Mouse (Mus musculus): ENCODE measurements around the gene Ddx25. TPM values are rescaled to one million over a fixed set of nuclear protein-coding genes. Genes with fewer than 3 reads are reported as not detected.

The Ddx25 gene
- polyA plus RNA-seq, 1 experiment from 2014 or later, result 0.96 TPM

DNA sequence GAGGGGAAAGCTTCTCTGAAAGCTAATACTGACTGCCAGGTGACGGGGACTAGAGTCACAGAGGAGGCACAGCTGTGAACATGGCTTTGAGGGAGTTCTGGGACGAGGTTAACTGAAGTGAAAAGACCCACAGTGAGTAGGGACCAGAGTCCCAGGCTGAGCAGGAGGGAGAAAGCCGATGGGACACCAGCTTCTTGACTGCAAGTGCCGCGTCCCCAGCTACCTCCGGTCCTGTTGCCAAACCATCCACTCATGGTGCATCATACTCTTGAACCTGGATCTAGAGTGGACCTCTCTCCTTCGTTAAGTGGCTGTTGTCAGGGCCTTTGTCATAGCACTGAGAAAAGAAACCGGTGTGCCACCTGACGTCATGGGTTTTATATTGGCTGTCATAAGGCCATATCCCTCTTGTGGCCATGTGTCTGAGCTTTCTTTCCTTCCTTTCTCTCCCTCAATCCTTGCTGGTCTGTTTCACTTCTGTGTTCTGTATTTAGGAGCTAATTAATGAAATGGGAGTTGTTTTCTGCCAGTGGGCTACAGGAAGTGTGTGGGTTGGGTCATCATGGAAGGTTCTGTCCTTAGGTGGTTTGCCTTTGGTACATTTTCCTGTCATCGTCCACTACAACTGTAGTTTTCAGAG, 55.8 kb downstream of the Ddx25 start:
- Histone ChIP-seq H3K4me3 (replicated peaks; ENCODE audit: low read depth, low read length) (no peak overlapping the region), H3K9me3 (replicated peaks; ENCODE audit: low read length) (no peaks in the 10 kb centered on the region), H3K36me3 (ENCODE audit: insufficient read depth, low read length) (peaks cover 9% of the 10 kb centered on the region; the same call in 1 of the 2 replicates), H3K27me3 (ENCODE audit: insufficient read depth, low read length) (no peaks in the 10 kb centered on the region), H3K4me1 (replicated peaks; ENCODE audit: insufficient read depth, low read length) (no peaks in the 10 kb centered on the region), H3K27ac (no peak overlapping the region), H3K4me2 (ENCODE audit: low read length) (no peak overlapping the region), H3K9ac (ENCODE audit: low read depth, low read length) (no peak overlapping the region)
- ATAC-seq (replicated peaks; ENCODE audit: low FRiP score, low read depth), result no peak
- no peak for TF ChIP-seq CTCF (IDR thresholded peaks at IDR 0.05; ENCODE audit: low read depth)
- DNase-seq (ENCODE audit: low spot score), result no peak
- WGBS, result 88% methylated on average over 10 of the region's 10 CpGs

GRCm38 (mm10) chr9:35499946-35500345, 58.4 kb downstream of the Ddx25 start:
- ATAC-seq (replicated peaks; ENCODE audit: low FRiP score, low read depth), result no peak
- WGBS, result 84% methylated on average over 6 of the region's 6 CpGs
- Histone ChIP-seq H3K4me1 (replicated peaks; ENCODE audit: insufficient read depth, low read length) (no peaks in the 10 kb centered on the region), H3K4me3 (replicated peaks; ENCODE audit: low read depth, low read length) (no peak overlapping the region), H3K27ac (no peak overlapping the region), H3K9ac (ENCODE audit: low read depth, low read length) (no peak overlapping the region), H3K36me3 (ENCODE audit: insufficient read depth, low read length) (peaks cover 9% of the 10 kb centered on the region; the same call in 1 of the 2 replicates), H3K4me2 (ENCODE audit: low read length) (no peak overlapping the region), H3K9me3 (replicated peaks; ENCODE audit: low read length) (no peaks in the 10 kb centered on the region), H3K27me3 (ENCODE audit: insufficient read depth, low read length) (no peaks in the 10 kb centered on the region)
- no peak for DNase-seq (ENCODE audit: low spot score)
- TF ChIP-seq CTCF (IDR thresholded peaks at IDR 0.05; ENCODE audit: low read depth), result no peak

GRCm38 (mm10) chr9:35495471-35495870, 62.9 kb downstream of the Ddx25 start:
- no peaks in the 10 kb centered on the region for H3K27me3 ChIP-seq (ENCODE audit: insufficient read depth, low read length)
- no peak for TF ChIP-seq CTCF (IDR thresholded peaks at IDR 0.05; ENCODE audit: low read depth)
- H3K4me3 ChIP-seq (replicated peaks; ENCODE audit: low read depth, low read length), result no peak overlapping the region
- WGBS, result 58% methylated on average over 3 of the region's 3 CpGs
- no peaks in the 10 kb centered on the region for H3K9me3 ChIP-seq (replicated peaks; ENCODE audit: low read length)
- peaks cover 9% of the 10 kb centered on the region; the same call in 1 of the 2 replicates for H3K36me3 ChIP-seq (ENCODE audit: insufficient read depth, low read length)
- H3K9ac ChIP-seq (ENCODE audit: low read depth, low read length), result no peak overlapping the region
- ATAC-seq (replicated peaks; ENCODE audit: low FRiP score, low read depth), result no peak
- no peak for DNase-seq (ENCODE audit: low spot score)
- no peak overlapping the region for H3K27ac ChIP-seq
- no peak overlapping the region for H3K4me2 ChIP-seq (ENCODE audit: low read length)
- H3K4me1 ChIP-seq (replicated peaks; ENCODE audit: insufficient read depth, low read length), result no peaks in the 10 kb centered on the region; the same call in 1 of the 2 replicates

GRCm38 (mm10) chr9:35494937-35495336, 63.4 kb downstream of the Ddx25 start:
- no peak overlapping the region for H3K9ac ChIP-seq (ENCODE audit: low read depth, low read length)
- no peaks in the 10 kb centered on the region for H3K27me3 ChIP-seq (ENCODE audit: insufficient read depth, low read length)
- H3K36me3 ChIP-seq (ENCODE audit: insufficient read depth, low read length), result peaks cover 9% of the 10 kb centered on the region; the same call in 1 of the 2 replicates
- 32% methylated on average over 4 of the region's 4 CpGs for WGBS
- ATAC-seq (replicated peaks; ENCODE audit: low FRiP score, low read depth) (no peak), DNase-seq (ENCODE audit: low spot score) (no peak)
- H3K9me3 ChIP-seq (replicated peaks; ENCODE audit: low read length), result no peaks in the 10 kb centered on the region
- no peak overlapping the region for H3K4me2 ChIP-seq (ENCODE audit: low read length)
- TF ChIP-seq CTCF (IDR thresholded peaks at IDR 0.05; ENCODE audit: low read depth), result no peak
- no peak overlapping the region for H3K27ac ChIP-seq
- H3K4me3 ChIP-seq (replicated peaks; ENCODE audit: low read depth, low read length), result no peak overlapping the region
- H3K4me1 ChIP-seq (replicated peaks; ENCODE audit: insufficient read depth, low read length), result no peaks in the 10 kb centered on the region; the same call in 1 of the 2 replicates

- Histone ChIP-seq H3K36me3 (ENCODE audit: insufficient read depth, low read length) (peaks cover 9% of the 10 kb centered on the region; the same call in 1 of the 2 replicates), H3K9me3 (replicated peaks; ENCODE audit: low read length) (no peaks in the 10 kb centered on the region), H3K9ac (ENCODE audit: low read depth, low read length) (no peak overlapping the region), H3K4me1 (replicated peaks; ENCODE audit: insufficient read depth, low read length) (no peaks in the 10 kb centered on the region; the same call in 1 of the 2 replicates), H3K27ac (no peak overlapping the region), H3K4me2 (ENCODE audit: low read length) (no peak overlapping the region), H3K4me3 (replicated peaks; ENCODE audit: low read depth, low read length) (no peak overlapping the region), H3K27me3 (ENCODE audit: insufficient read depth, low read length) (no peaks in the 10 kb centered on the region)
- WGBS, result 31% methylated on average over 4 of the region's 4 CpGs
- no peak for TF ChIP-seq CTCF (IDR thresholded peaks at IDR 0.05; ENCODE audit: low read depth)
- ATAC-seq (replicated peaks; ENCODE audit: low FRiP score, low read depth), result no peak
- DNase-seq (ENCODE audit: low spot score), result no peak
Measured at GRCm38 (mm10) chr9:35493733-35494092, 64.6 kb downstream of the Ddx25 start.

DNA sequence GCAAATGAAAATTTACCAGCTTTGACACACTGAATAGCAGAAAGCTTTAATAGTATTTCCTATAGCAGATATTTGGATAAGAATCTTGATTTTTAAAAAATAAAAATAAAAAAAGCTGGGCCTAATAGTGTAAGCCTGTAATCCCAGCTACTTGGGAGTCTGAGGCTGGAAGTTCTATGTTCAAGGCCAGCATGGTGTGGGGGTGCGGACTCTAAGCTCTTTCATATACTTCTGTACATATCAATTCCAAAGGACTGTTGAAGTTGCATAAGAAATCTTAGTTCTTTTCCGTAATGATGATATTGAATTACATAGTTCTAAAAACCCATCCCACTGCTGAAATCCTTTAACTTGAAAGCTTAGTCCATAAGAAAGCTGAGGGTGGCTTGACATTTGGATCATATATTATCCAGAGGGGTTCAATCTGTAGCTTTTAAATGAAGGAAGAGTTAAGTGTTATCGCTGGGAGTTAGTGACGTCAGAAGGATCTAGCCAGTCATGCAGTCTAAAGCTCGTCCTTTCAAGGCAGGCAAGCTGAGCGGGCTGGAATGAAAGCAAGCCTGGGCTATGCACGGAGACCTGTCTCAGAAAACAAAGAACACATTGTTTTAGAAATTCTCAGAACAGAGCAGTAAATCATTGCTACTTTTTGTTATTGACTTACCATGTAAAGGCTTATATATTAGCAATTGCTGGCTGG, 65.1 kb downstream of the Ddx25 start:
- Histone ChIP-seq H3K27ac (no peak overlapping the region), H3K36me3 (ENCODE audit: insufficient read depth, low read length) (peaks cover 6% of the 10 kb centered on the region; the same call in 1 of the 2 replicates), H3K4me3 (replicated peaks; ENCODE audit: low read depth, low read length) (no peak overlapping the region), H3K4me2 (ENCODE audit: low read length) (no peak overlapping the region), H3K9ac (ENCODE audit: low read depth, low read length) (no peak overlapping the region), H3K4me1 (replicated peaks; ENCODE audit: insufficient read depth, low read length) (no peaks in the 10 kb centered on the region; the same call in 1 of the 2 replicates), H3K9me3 (replicated peaks; ENCODE audit: low read length) (no peaks in the 10 kb centered on the region), H3K27me3 (ENCODE audit: insufficient read depth, low read length) (no peaks in the 10 kb centered on the region)
- no peak for TF ChIP-seq CTCF (IDR thresholded peaks at IDR 0.05; ENCODE audit: low read depth)
- ATAC-seq (replicated peaks; ENCODE audit: low FRiP score, low read depth), result peak; percentile 83
- WGBS, result 40% methylated on average over 7 of the region's 7 CpGs
- peak; percentile 58 for DNase-seq (ENCODE audit: low spot score)
